Mouse (Mus musculus): ENCODE results near the gene Ccnd3. TPM values are rescaled to one million over a fixed set of nuclear protein-coding genes. Genes with fewer than 3 reads are reported as not detected.

Ccnd3 gene
- polyA plus RNA-seq, 1 experiment = 202 TPM

DNA sequence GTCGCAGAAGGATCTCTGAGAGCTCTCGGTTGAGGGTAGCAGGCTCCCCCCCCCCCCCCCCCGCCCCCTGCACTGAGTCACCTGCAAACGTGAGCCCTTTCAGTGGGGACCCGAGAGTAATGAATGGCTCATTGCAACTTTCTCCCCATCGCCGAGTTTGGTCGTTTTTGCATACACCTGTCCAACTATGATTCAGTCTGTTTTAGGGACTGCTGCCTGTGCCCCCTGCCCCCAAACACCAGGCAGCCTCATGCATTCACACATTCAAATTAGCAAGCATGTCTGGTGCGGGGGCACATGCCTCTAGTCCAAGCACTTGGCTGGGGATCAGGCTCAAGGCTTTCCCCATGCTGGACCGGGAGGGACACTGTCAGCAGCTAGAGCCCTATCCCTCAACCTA is 49.8 kb downstream of the Ccnd3 start:
- WGBS = 69% methylated on average over 9 of the region's 10 CpGs
- no peak for DNase-seq
- H3K4me1 ChIP-seq (ENCODE audit: control insufficient read depth, insufficient read depth, low read length) = peaks cover 1% of the 10 kb centered on the region; the same call in 1 of the 2 replicates
- H3K4me3 ChIP-seq (replicated peaks; ENCODE audit: extremely low read depth, low read depth, low read length) = no peak overlapping the region
- no peak for TF ChIP-seq CTCF (IDR thresholded peaks at IDR 0.05; ENCODE audit: insufficient read depth, low read length)
- TF ChIP-seq POLR2A (IDR thresholded peaks at IDR 0.05; ENCODE audit: borderline replicate concordance, extremely low read depth, low read depth, low read length) = no peak

DNA sequence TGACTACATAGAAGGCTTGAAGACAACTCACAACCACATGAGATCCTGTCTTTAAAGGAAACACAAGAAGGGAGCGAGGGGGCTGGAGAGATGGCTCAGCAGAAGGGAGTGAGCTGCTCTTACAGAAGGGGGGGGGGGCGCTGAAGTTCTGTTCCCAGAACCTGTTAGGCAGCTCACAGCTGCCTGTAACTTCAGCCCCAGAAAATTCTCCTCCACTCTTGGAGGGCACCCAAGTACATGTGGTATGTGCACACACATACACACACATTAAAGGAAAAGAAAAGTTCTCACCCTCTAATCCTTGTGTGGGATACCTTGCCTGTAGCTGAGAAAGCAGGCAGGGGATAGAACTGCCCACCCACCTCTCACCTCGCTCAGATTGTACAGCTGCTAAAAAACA is 52.3 kb downstream of the Ccnd3 start:
- WGBS = 55% methylated on average over 3 of the region's 3 CpGs
- no peak for DNase-seq
- H3K4me3 ChIP-seq (replicated peaks; ENCODE audit: extremely low read depth, low read depth, low read length) = no peak overlapping the region
- no peak for TF ChIP-seq CTCF (IDR thresholded peaks at IDR 0.05; ENCODE audit: insufficient read depth, low read length)
- H3K4me1 ChIP-seq (ENCODE audit: control insufficient read depth, insufficient read depth, low read length) = peaks cover 5% of the 10 kb centered on the region; the same call in 1 of the 2 replicates

DNA sequence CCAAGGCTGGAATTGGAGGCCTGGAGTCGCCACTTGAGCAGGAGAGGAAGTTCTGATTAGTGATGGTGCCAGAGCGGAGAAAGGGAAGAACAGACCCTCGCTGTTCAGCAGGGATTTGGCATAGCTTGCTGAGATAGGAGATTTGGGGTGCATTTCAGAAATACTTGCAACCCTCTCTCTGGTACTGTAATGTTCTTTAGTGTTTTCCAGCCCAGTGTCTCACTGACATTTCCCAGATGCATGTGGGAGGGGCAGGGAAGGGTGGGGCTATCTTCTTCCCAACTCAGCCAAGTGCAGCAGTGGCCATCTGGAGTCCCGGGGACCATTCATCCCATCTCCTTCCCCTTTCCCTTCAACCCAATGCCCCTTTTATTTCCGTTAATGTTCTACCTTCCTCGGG is 54.9 kb downstream of the Ccnd3 start:
- DNase-seq = no peak
- WGBS = 56% methylated on average over 6 of the region's 6 CpGs
- H3K4me3 ChIP-seq (replicated peaks; ENCODE audit: extremely low read depth, low read depth, low read length) = no peak overlapping the region

DNA sequence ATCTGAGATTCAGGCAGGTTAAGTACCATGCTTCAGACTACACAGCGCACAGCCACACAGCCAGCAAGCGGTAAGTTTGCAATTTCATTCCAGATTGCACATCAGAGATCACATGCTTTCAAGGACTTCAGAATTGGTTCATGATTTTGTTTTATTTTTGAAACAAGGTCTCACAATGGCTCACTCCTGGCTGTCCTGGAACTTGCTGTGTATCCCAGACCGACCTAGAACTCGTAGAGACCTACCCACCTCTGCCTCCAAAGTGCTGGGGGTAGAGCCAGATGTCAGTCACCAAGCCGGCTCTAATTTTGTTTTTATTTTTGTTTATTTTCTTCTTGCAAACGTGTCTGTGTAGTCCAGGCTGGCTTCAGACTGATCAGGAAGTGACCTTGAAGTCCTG is 58.0 kb downstream of the Ccnd3 start:
- WGBS = 71% methylated on average over 6 of the region's 6 CpGs

More for the DNA sequence above, 54.9 kb downstream of the Ccnd3 start:
- TF ChIP-seq CTCF (IDR thresholded peaks at IDR 0.05; ENCODE audit: insufficient read depth, low read length) (no peak), POLR2A (IDR thresholded peaks at IDR 0.05; ENCODE audit: borderline replicate concordance, extremely low read depth, low read depth, low read length) (no peak)
- peaks cover 5% of the 10 kb centered on the region; the same call in 1 of the 2 replicates for H3K4me1 ChIP-seq (ENCODE audit: control insufficient read depth, insufficient read depth, low read length)

DNA sequence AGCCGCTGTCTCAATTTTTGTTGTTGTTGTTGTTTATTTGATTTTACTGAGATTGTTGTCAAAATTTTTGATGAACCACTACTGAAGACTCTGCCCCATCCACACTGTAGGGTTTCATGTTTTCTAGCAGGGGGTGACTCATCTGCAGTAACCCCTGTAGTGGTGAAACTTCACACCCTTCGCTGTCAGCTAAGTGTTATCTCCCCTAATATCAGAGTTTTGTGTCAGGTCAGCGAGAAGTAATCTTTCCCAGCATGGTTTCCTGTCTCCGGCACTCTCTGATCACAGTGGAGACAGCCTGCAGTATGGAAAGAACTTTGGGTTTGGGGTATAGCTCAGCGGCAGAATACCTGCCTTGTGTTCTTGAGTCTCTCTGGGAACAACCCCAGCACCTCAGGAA is 59.8 kb downstream of the Ccnd3 start:
- 65% methylated on average over 5 of the region's 5 CpGs for WGBS
- Histone ChIP-seq H3K4me3 (replicated peaks; ENCODE audit: extremely low read depth, low read depth, low read length) (no peak overlapping the region), H3K4me1 (ENCODE audit: control insufficient read depth, insufficient read depth, low read length) (peaks cover 6% of the 10 kb centered on the region; the same call in 1 of the 2 replicates)
- DNase-seq = no peak
- TF ChIP-seq CTCF (IDR thresholded peaks at IDR 0.05; ENCODE audit: insufficient read depth, low read length) (no peak), POLR2A (IDR thresholded peaks at IDR 0.05; ENCODE audit: borderline replicate concordance, extremely low read depth, low read depth, low read length) (no peak)

More for the DNA sequence above, 58.0 kb downstream of the Ccnd3 start:
- Histone ChIP-seq H3K4me1 (ENCODE audit: control insufficient read depth, insufficient read depth, low read length) (peaks cover 7% of the 10 kb centered on the region; the same call in 1 of the 2 replicates), H3K4me3 (replicated peaks; ENCODE audit: extremely low read depth, low read depth, low read length) (no peak overlapping the region)
- no peak for DNase-seq
- no peak for TF ChIP-seq CTCF (IDR thresholded peaks at IDR 0.05; ENCODE audit: insufficient read depth, low read length)
- no peak for TF ChIP-seq POLR2A (IDR thresholded peaks at IDR 0.05; ENCODE audit: borderline replicate concordance, extremely low read depth, low read depth, low read length)

DNA sequence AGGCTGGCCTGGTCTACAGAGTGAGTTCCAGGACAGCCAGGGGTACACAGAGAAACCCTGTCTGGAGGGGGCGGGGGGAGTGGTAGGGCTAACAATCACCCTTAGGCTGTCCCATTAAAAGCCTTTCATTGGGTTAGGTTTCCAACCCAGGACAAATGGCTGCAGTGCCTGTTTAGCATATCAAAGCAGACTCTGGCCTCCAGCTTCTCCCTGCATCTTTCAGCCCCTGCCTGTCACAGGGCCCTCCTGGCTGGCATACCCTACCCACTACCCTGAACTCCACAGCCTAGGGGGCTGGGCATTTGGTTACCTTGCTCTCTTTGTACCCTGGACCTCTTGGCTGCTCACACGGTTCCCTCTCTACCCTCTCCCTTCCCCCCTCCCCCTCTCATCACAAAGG is 61.3 kb downstream of the Ccnd3 start:
- H3K4me1 ChIP-seq (ENCODE audit: control insufficient read depth, insufficient read depth, low read length) = 0 out of 2 replicates have a peak, but pooled peaks cover 2% of the 10 kb centered on the region
- no peak for DNase-seq
- 72% methylated on average over 2 of the region's 2 CpGs for WGBS
- H3K4me3 ChIP-seq (replicated peaks; ENCODE audit: extremely low read depth, low read depth, low read length) = no peak overlapping the region
- TF ChIP-seq CTCF (IDR thresholded peaks at IDR 0.05; ENCODE audit: insufficient read depth, low read length) (no peak), POLR2A (IDR thresholded peaks at IDR 0.05; ENCODE audit: borderline replicate concordance, extremely low read depth, low read depth, low read length) (no peak)

DNA sequence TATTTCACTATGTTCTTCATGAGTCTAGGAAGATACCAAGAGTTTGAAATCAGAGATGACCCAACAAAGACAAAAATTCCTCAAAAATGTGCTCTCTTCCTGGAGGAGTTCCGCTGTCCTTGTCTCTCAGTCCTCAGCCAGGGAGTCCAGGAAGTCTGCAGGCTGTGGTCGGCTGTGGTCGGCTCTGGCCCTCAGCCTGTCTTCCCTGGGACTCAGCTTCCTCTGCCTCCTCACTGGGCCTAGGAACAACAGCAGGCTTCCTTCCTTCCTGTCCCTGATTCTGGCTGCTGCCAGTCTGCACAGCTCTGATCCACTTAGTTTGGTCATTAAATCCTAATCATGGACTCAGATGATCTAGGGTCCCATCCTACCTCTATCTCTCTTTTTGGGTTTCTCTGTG is 62.4 kb downstream of the Ccnd3 start:
- H3K4me1 ChIP-seq (ENCODE audit: control insufficient read depth, insufficient read depth, low read length) = 0 out of 2 replicates have a peak, but pooled peaks cover 2% of the 10 kb centered on the region
- DNase-seq = no peak
- WGBS = 35% methylated on average over 3 of the region's 3 CpGs

DNA sequence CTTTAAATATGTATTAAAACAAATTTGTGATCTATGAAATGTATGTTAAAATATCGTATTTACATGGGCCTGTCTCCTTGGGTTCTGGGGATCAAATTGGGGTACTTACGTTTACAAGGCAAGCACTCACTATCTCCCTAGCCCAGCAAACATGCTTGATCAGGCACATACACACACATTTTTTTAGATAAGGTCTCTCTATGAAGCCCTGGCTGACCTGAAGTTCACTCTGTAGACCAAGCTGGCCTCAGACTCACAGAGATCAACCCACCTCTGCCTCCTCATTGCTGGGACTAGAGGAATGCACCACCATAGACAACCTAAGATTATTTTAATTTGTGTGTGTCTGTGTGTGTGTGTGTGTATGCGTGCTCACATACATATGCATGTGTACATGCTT is 63.5 kb downstream of the Ccnd3 start:
- DNase-seq = no peak
- TF ChIP-seq POLR2A (IDR thresholded peaks at IDR 0.05; ENCODE audit: borderline replicate concordance, extremely low read depth, low read depth, low read length) (no peak), CTCF (IDR thresholded peaks at IDR 0.05; ENCODE audit: insufficient read depth, low read length) (no peak)
- Histone ChIP-seq H3K4me3 (replicated peaks; ENCODE audit: extremely low read depth, low read depth, low read length) (no peak overlapping the region), H3K4me1 (ENCODE audit: control insufficient read depth, insufficient read depth, low read length) (0 out of 2 replicates have a peak, but pooled peaks cover 2% of the 10 kb centered on the region)
- 95% methylated on average over 3 of the region's 3 CpGs for WGBS

More for the DNA sequence above, 62.4 kb downstream of the Ccnd3 start:
- H3K4me3 ChIP-seq (replicated peaks; ENCODE audit: extremely low read depth, low read depth, low read length) = no peak overlapping the region
- TF ChIP-seq CTCF (IDR thresholded peaks at IDR 0.05; ENCODE audit: insufficient read depth, low read length) (no peak), POLR2A (IDR thresholded peaks at IDR 0.05; ENCODE audit: borderline replicate concordance, extremely low read depth, low read depth, low read length) (no peak)

DNA sequence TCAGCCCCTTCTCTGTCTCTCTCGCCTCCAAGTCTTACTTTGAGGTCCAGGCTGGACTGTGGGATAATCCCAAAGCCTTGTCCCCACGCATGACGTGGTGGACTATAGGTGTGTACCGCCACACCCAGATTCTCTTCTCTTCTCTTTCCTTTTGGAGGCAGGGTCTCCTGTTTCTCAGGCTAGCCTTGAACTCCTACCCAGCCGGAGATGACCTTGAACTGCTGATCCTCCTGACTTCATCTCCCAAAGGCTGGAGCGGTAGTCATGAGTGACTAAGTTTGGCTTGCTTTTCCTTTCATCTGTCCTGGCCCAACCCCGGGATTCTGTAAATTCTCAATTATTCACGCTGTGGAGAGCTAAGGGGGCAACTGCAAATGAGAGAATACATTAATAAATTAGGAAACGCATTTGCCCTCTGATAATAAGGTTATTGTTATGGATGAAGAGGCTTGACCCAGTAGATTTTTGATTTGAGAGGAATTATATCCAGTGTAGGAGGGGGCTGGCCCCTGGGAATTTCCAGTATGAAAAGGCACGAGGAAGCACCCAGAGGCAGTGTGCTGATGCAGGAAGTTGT is 64.2 kb downstream of the Ccnd3 start:
- no peak for DNase-seq
- 86% methylated on average over 10 of the region's 10 CpGs for WGBS
- no peak overlapping the region for H3K4me3 ChIP-seq (replicated peaks; ENCODE audit: extremely low read depth, low read depth, low read length)
- TF ChIP-seq CTCF (IDR thresholded peaks at IDR 0.05; ENCODE audit: insufficient read depth, low read length) (no peak), POLR2A (IDR thresholded peaks at IDR 0.05; ENCODE audit: borderline replicate concordance, extremely low read depth, low read depth, low read length) (no peak)
- 0 out of 2 replicates have a peak, but pooled peaks cover 2% of the 10 kb centered on the region for H3K4me1 ChIP-seq (ENCODE audit: control insufficient read depth, insufficient read depth, low read length)

DNA sequence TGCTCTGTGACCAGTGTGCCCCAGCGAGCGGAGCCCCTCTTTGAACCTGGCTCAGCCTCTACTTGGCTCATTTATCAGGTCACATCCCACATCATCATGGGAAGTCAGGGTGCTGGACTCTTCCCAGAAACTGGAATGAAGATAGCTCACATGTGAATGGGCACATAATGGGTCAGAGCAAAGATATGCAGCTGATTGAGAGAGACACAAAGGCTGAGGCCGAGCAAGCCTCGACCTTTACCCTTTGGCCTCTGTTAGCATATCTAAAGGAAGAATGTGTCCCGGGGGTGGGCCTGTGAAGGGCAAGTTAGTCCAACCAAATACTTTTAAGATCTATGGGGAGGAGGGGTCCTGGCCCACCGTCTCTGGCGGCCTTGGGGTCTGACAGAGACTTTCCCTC is 66.8 kb downstream of the Ccnd3 start:
- TF ChIP-seq CTCF (IDR thresholded peaks at IDR 0.05; ENCODE audit: insufficient read depth, low read length) = no peak
- TF ChIP-seq POLR2A (IDR thresholded peaks at IDR 0.05; ENCODE audit: borderline replicate concordance, extremely low read depth, low read depth, low read length) = no peak
- no peak for DNase-seq
- Histone ChIP-seq H3K4me3 (replicated peaks; ENCODE audit: extremely low read depth, low read depth, low read length) (no peak overlapping the region), H3K4me1 (ENCODE audit: control insufficient read depth, insufficient read depth, low read length) (0 out of 2 replicates have a peak, but pooled peaks cover 2% of the 10 kb centered on the region)
- 58% methylated on average over 7 of the region's 7 CpGs for WGBS
